Mouse (Mus musculus) MEL (cell line): ENCODE measurements around the gene Aldh3b3. TPM values are rescaled to one million over a fixed set of nuclear protein-coding genes. Genes with fewer than 3 reads are reported as not detected.

Source experiments
- DNase-seq: peaks from one replicate; pipeline ENCODE4 v3.0.0; 2011; ENCODE audit warnings: low read depth, low spot score
- H3K27ac ChIP-seq: 2 replicates; pipeline ENCODE4 v1.5.1; 2012; ENCODE audit warnings: low read depth, mild to moderate bottlenecking, control low read depth, low read length, moderate library complexity; ENCODE audit not compliant: control insufficient read depth
- H3K27me3 ChIP-seq, 2 experiments: fragments of 150-350 bp in 1 of 2; sonication (generic) in 1 of 2; 2 replicates each; pipeline ENCODE4 v1.6.1; 2012; ENCODE audit warnings: low read length in 2 of 2, mild to moderate bottlenecking in 2 of 2, improper control_type of control experiment in 1 of 2, moderate library complexity in 1 of 2; ENCODE audit not compliant: insufficient read depth in 2 of 2, control insufficient read depth in 1 of 2
- H3K36me3 ChIP-seq, 2 experiments: 2 replicates each; pipeline ENCODE4 v1.6.1; 2012 to 2014; ENCODE audit warnings: low read length in 2 of 2, improper control_type of control experiment in 1 of 2, inconsistent platforms in 1 of 2, mild to moderate bottlenecking in 1 of 2; ENCODE audit not compliant: insufficient read depth in 2 of 2, control insufficient read depth in 1 of 2
- H3K4me1 ChIP-seq, 2 experiments: fragments of 150-350 bp in 1 of 2; sonication (generic) in 1 of 2; 2 replicates each; pipeline ENCODE4 v1.6.1; 2012; ENCODE audit warnings: low read length in 2 of 2, improper control_type of control experiment in 1 of 2, mild to moderate bottlenecking in 1 of 2; ENCODE audit not compliant: insufficient read depth in 2 of 2, control insufficient read depth in 1 of 2
- H3K4me3 ChIP-seq, 2 experiments: fragments of 150-350 bp in 1 of 2; sonication (generic) in 1 of 2; 2 replicates each; pipeline ENCODE4 v1.5.1; 2012; ENCODE audit warnings: low read depth in 2 of 2, low read length in 2 of 2, mild to moderate bottlenecking in 2 of 2, moderate library complexity in 2 of 2, control low read depth in 1 of 2, improper control_type of control experiment in 1 of 2; ENCODE audit not compliant: control insufficient read depth in 1 of 2, insufficient read depth in 1 of 2
- H3K79me2 ChIP-seq: 2 replicates; pipeline ENCODE4 v1.6.1; 2012; ENCODE audit warnings: mild to moderate bottlenecking, low read length, moderate library complexity; ENCODE audit not compliant: control insufficient read depth, poor library complexity, insufficient read depth
- H3K9ac ChIP-seq: 2 replicates; pipeline ENCODE4 v1.6.1; 2012; ENCODE audit warnings: low read depth, mild to moderate bottlenecking, control low read depth, low read length, moderate library complexity; ENCODE audit not compliant: control insufficient read depth, poor library complexity, severe bottlenecking
- H3K9me3 ChIP-seq: fragments of 150-350 bp; sonication (generic); replicated peaks from 2 replicates; pipeline ENCODE4 v1.6.1; 2012; ENCODE audit warnings: mild to moderate bottlenecking, low read length, improper control_type of control experiment, moderate library complexity; ENCODE audit not compliant: insufficient read depth
- BHLHE40 ChIP-seq: IDR thresholded peaks from 2 replicates; pipeline ENCODE4 v1.6.1; 2012; ENCODE audit warnings: low read depth, mild to moderate bottlenecking, inconsistent platforms, low read length, improper control_type of control experiment, borderline replicate concordance
- CHD1 ChIP-seq: IDR thresholded peaks from 2 replicates; pipeline ENCODE4 v1.6.1; 2012; ENCODE audit warnings: low read depth, mild to moderate bottlenecking, inconsistent platforms, low read length, improper control_type of control experiment
- CHD2 ChIP-seq: IDR thresholded peaks from 2 replicates; pipeline ENCODE4 v1.6.1; 2011; ENCODE audit warnings: low read length, improper control_type of control experiment
- E2F4 ChIP-seq: IDR thresholded peaks from 2 replicates; pipeline ENCODE4 v1.6.1; 2011; ENCODE audit warnings: low read depth, low read length, improper control_type of control experiment, borderline replicate concordance
- ETS1 ChIP-seq: IDR thresholded peaks from 2 replicates; pipeline ENCODE4 v1.6.1; 2012; ENCODE audit warnings: low read depth, mild to moderate bottlenecking, inconsistent platforms, low read length, improper control_type of control experiment, moderate library complexity
- GABPA ChIP-seq: IDR thresholded peaks from 2 replicates; pipeline ENCODE4 v1.6.1; 2012; ENCODE audit warnings: low read depth, mild to moderate bottlenecking, inconsistent platforms, low read length, improper control_type of control experiment, moderate library complexity
- GATA1 ChIP-seq: IDR thresholded peaks from 2 replicates; pipeline ENCODE4 v1.6.1; 2011; ENCODE audit warnings: low read depth, low read length, improper control_type of control experiment
- HCFC1 ChIP-seq: IDR thresholded peaks from 2 replicates; pipeline ENCODE4 v1.6.1; 2012; ENCODE audit warnings: low read depth, mild to moderate bottlenecking, inconsistent platforms, low read length, improper control_type of control experiment, moderate library complexity
- KAT2A ChIP-seq: conservative IDR thresholded peaks from 2 replicates; pipeline ENCODE4 v1.6.1; 2012; ENCODE audit warnings: low read depth, low read length, improper control_type of control experiment, inconsistent platforms
- MAFK ChIP-seq: IDR thresholded peaks from 2 replicates; pipeline ENCODE4 v1.6.1; 2011; ENCODE audit warnings: low read depth, mild to moderate bottlenecking, low read length, improper control_type of control experiment, borderline replicate concordance
- MAZ ChIP-seq: IDR thresholded peaks from 2 replicates; pipeline ENCODE4 v1.6.1; 2012; ENCODE audit warnings: low read depth, mild to moderate bottlenecking, inconsistent platforms, low read length, improper control_type of control experiment
- MEF2A ChIP-seq: IDR thresholded peaks from 2 replicates; pipeline ENCODE4 v1.6.1; 2014; ENCODE audit warnings: low read depth, mild to moderate bottlenecking, inconsistent platforms, low read length, improper control_type of control experiment; ENCODE audit not compliant: poor library complexity, insufficient replicate concordance, severe bottlenecking; ENCODE audit errors: extremely low read depth
- POLR2AphosphoS2 ChIP-seq: IDR thresholded peaks from 2 replicates; pipeline ENCODE4 v1.6.1; 2011; ENCODE audit warnings: low read length, improper control_type of control experiment
- POLR2AphosphoS5 ChIP-seq: IDR thresholded peaks from 2 replicates; pipeline ENCODE4 v1.6.1; 2012; ENCODE audit warnings: low read depth, borderline replicate concordance, mild to moderate bottlenecking, inconsistent platforms, low read length, moderate library complexity, mixed read lengths
- RAD21 ChIP-seq: IDR thresholded peaks from 2 replicates; pipeline ENCODE4 v1.6.1; 2011; ENCODE audit warnings: mild to moderate bottlenecking, low read depth, low read length, improper control_type of control experiment
- RCOR1 ChIP-seq: IDR thresholded peaks from 2 replicates; pipeline ENCODE4 v1.6.1; 2012; ENCODE audit warnings: low read depth, mild to moderate bottlenecking, inconsistent platforms, low read length, improper control_type of control experiment
- SMC3 ChIP-seq: IDR thresholded peaks from 2 replicates; pipeline ENCODE4 v1.6.1; 2011; ENCODE audit warnings: low read depth, low read length, improper control_type of control experiment
- TBP ChIP-seq: IDR thresholded peaks from 2 replicates; pipeline ENCODE4 v1.8.0; 2011; ENCODE audit warnings: low read depth, low read length, improper control_type of control experiment
- TCF12 ChIP-seq: IDR thresholded peaks from 2 replicates; pipeline ENCODE4 v1.6.1; 2014; ENCODE audit warnings: low read depth, mild to moderate bottlenecking, inconsistent platforms, low read length, improper control_type of control experiment, moderate library complexity
- UBTF ChIP-seq: IDR thresholded peaks from 2 replicates; pipeline ENCODE4 v1.6.1; 2012; ENCODE audit warnings: low read depth, mild to moderate bottlenecking, inconsistent platforms, low read length, improper control_type of control experiment, moderate library complexity, borderline replicate concordance; ENCODE audit not compliant: insufficient read depth
- USF1 ChIP-seq: IDR thresholded peaks from 2 replicates; pipeline ENCODE4 v1.6.1; 2014; ENCODE audit warnings: low read depth, mild to moderate bottlenecking, inconsistent platforms, low read length, improper control_type of control experiment, moderate library complexity
- USF2 ChIP-seq, 2 experiments: IDR thresholded peaks; 2 replicates each; pipeline ENCODE4 v1.6.1; 2011 to 2012; ENCODE audit warnings: improper control_type of control experiment in 2 of 2, low read length in 2 of 2, borderline replicate concordance in 1 of 2, inconsistent platforms in 1 of 2, low read depth in 1 of 2, mild to moderate bottlenecking in 1 of 2; ENCODE audit not compliant: insufficient read depth in 1 of 2
- ZC3H11A ChIP-seq: IDR thresholded peaks from 2 replicates; pipeline ENCODE4 v1.6.1; 2012; ENCODE audit warnings: low read depth, mild to moderate bottlenecking, inconsistent platforms, low read length, improper control_type of control experiment
- ZKSCAN1 ChIP-seq: IDR thresholded peaks from 2 replicates; pipeline ENCODE4 v1.6.1; 2012; ENCODE audit warnings: low read depth, mild to moderate bottlenecking, inconsistent platforms, low read length, improper control_type of control experiment, moderate library complexity
- ZMIZ1 ChIP-seq: IDR thresholded peaks from 2 replicates; pipeline ENCODE4 v1.6.1; 2012; ENCODE audit warnings: low read depth, mild to moderate bottlenecking, inconsistent platforms, low read length, improper control_type of control experiment, moderate library complexity
- ZNF384 ChIP-seq: IDR thresholded peaks from 2 replicates; pipeline ENCODE4 v1.6.1; 2012; ENCODE audit warnings: low read depth, mild to moderate bottlenecking, inconsistent platforms, low read length, improper control_type of control experiment
- polyA plus RNA-seq, 2 experiments: library from polyadenylated mRNA; stranded (reverse) in 1 of 2; unstranded in 1 of 2; fragments of >175 nt in 1 of 2; fragments of >200 nt in 1 of 2; gene quantifications; 2 replicates each; pipeline versions ENCODE4 v1.2.1 to v1.2.4; 2012; ENCODE audit warnings: low replicate concordance in 2 of 2, low read depth in 1 of 2; ENCODE audit not compliant: insufficient read length in 2 of 2, insufficient read depth in 1 of 2, missing spikeins in 1 of 2
- total RNA-seq: library from RNA; depleted of rRNA; stranded (reverse); fragments of 300-350 nt; gene quantifications from 2 replicates; pipeline ENCODE4 v1.2.3, GENCODE M21; 2012; rRNA removed

Gene Aldh3b3
- total RNA-seq = not detected in 2 replicates
- polyA plus RNA-seq = not detected

DNA sequence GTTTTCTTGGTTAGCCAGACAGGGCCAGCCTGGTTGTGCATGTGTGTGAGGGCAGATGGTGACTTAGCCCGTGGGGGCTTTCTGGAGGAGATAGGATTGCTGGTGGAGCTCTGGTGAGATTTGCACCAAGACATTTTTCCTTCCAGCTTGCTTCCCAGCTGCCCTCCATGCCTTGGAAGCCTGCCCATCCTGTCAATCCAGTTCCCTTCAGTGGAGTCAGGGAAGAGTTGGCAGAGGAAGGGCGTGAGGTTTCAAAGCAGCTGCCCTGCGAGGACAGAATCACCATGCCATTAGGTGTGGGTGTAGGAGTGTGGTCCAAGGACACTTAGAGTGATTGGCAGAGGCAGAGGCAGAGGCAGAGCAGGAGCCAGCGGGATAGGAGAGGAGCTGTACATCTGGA, at the start of gene Aldh3b3:
Gene Aldh3b3, plus strand, starts transcription at position 176 of the 400 bp plus-strand sequence.
- TF ChIP-seq MAZ = no peak
- TF ChIP-seq USF2 (IDR thresholded peaks at IDR 0.05; ENCODE audit: borderline replicate concordance in 1 of 2, insufficient read depth in 1 of 2, low read depth in 1 of 2, low read length in 2 of 2) = no peak
- no peak for TF ChIP-seq SMC3
- TF ChIP-seq TBP = no peak
- no peak for TF ChIP-seq RAD21
- no peak for TF ChIP-seq POLR2AphosphoS2
- TF ChIP-seq UBTF = no peak
- TF ChIP-seq KAT2A = no peak
- no peak for TF ChIP-seq ETS1
- no peak for TF ChIP-seq MEF2A
- TF ChIP-seq GATA1 = no peak
- no peak for TF ChIP-seq TCF12
- TF ChIP-seq ZMIZ1 = no peak
- TF ChIP-seq, all 39 proteins: peak for 0
- Histone ChIP-seq H3K4me3 (no peak within 1 kb of the TSS), H3K27me3 (0 out of 4 replicates have a peak, but pooled peaks cover 0 to 2% of the 10 kb centered on the region in 2 experiments), H3K79me2 (no peaks in the 10 kb centered on the region), H3K9ac (no peak within 1 kb of the TSS), H3K27ac (no peak within 1 kb of the TSS), H3K4me1 (peaks cover 3 to 4% of the 10 kb centered on the region in 2 experiments; a peak in 1 of 4 replicates), H3K9me3 (no peaks in the 10 kb centered on the region), H3K36me3 (0 out of 4 replicates have a peak, but pooled peaks cover 0 to 3% of the 10 kb centered on the region in 2 experiments)
- DNase-seq = no peak

DNA sequence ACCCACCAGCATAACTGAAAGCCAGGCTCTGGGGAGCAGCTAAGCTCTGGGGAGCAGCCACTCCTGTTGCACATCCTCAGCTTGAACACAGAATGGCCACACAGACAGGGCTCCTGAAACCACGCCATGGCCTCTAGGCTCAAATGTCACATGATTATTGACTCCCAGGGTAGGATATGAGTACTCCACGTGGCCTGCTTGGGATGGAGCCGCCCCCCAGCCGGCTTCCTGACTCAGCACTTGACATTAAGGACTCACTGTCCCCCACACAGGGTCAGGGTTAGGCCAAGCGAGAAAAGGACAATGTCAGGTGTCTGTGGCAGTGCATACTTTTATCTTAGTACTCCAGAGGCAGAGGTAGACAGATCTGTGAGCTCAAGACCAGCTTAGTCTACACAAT, 48.2 kb upstream of the Aldh3b3 start:
- no peak for DNase-seq
- no peak for TF ChIP-seq HCFC1
- no peak for TF ChIP-seq ZMIZ1
- no peak for TF ChIP-seq GATA1
- no peak for TF ChIP-seq POLR2AphosphoS5
- TF ChIP-seq ZC3H11A = no peak
- TF ChIP-seq SMC3 = no peak
- no peak for TF ChIP-seq ZNF384
- TF ChIP-seq MAFK = no peak
- no peak for TF ChIP-seq USF2 (IDR thresholded peaks at IDR 0.05; ENCODE audit: borderline replicate concordance in 1 of 2, insufficient read depth in 1 of 2, low read depth in 1 of 2, low read length in 2 of 2)
- no peak for TF ChIP-seq ZKSCAN1
- TF ChIP-seq UBTF = no peak
- no peak for TF ChIP-seq CHD2
- no peak for TF ChIP-seq KAT2A
- no peak for TF ChIP-seq GABPA
- TF ChIP-seq BHLHE40 = no peak
- TF ChIP-seq RCOR1 = no peak
- TF ChIP-seq ETS1 = no peak
- TF ChIP-seq E2F4 = no peak
- TF ChIP-seq CHD1 = no peak
- no peak for TF ChIP-seq USF1
- Histone ChIP-seq H3K36me3 (peaks cover 0 to 21% of the 10 kb centered on the region in 2 experiments; a peak in 2 of 4 replicates), H3K4me3 (no peak overlapping the region), H3K9me3 (no peaks in the 10 kb centered on the region), H3K79me2 (peaks cover 14% of the 10 kb centered on the region), H3K9ac (no peak overlapping the region), H3K4me1 (peaks cover 0 to 39% of the 10 kb centered on the region in 2 experiments; a peak in 3 of 4 replicates), H3K27ac (no peak overlapping the region), H3K27me3 (no peaks in the 10 kb centered on the region)
